Mouse (Mus musculus): ENCODE results near the gene Ptprn2.

DNA sequence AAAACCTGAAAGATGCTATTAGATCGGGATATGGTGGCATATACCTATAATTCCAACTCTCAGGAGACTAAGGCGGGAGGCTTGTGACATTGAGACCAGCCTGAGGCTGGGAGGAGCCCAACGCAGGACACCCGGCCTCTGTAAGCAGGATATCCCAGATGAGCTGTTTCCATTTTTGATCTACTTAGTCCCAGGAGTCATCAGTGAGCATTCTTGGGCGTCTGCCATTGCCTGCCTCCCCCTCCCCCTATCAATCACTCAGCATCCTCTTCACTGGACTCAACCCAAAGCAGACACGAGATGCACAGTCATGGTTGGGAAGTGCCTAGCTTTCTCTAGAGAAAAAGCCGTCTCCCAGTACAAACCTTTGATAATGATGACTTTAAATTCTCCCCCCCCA lies 756.7 kb downstream of the Ptprn2 start:
- TF ChIP-seq CTCF (IDR thresholded peaks at IDR 0.05; ENCODE audit: low read depth), result no peak
- TF ChIP-seq EP300 (IDR thresholded peaks at IDR 0.05; ENCODE audit: low read depth), result no peak

All from liver, postnatal 0 days (tissue).